Mouse (Mus musculus) splenic B cell, adult 2 months (primary cell): ENCODE data around the gene Erg.

Experiments
- DNase-seq: peaks from one replicate; pipeline ENCODE4 v3.0.0-alpha.2; 2011; ENCODE audit warnings: low read depth, low spot score
- H3K27me3 ChIP-seq: 2 replicates; pipeline ENCODE4 v1.6.1; 2012; ENCODE audit warnings: mild to moderate bottlenecking, low read length, moderate library complexity, mixed read lengths; ENCODE audit not compliant: control insufficient read depth, poor library complexity, insufficient read depth, severe bottlenecking
- H3K36me3 ChIP-seq: 2 replicates; pipeline ENCODE4 v1.6.1; 2012; ENCODE audit warnings: mild to moderate bottlenecking, low read length, moderate library complexity, mixed read lengths; ENCODE audit not compliant: control insufficient read depth, poor library complexity, insufficient read depth, severe bottlenecking

Gene Erg

DNA sequence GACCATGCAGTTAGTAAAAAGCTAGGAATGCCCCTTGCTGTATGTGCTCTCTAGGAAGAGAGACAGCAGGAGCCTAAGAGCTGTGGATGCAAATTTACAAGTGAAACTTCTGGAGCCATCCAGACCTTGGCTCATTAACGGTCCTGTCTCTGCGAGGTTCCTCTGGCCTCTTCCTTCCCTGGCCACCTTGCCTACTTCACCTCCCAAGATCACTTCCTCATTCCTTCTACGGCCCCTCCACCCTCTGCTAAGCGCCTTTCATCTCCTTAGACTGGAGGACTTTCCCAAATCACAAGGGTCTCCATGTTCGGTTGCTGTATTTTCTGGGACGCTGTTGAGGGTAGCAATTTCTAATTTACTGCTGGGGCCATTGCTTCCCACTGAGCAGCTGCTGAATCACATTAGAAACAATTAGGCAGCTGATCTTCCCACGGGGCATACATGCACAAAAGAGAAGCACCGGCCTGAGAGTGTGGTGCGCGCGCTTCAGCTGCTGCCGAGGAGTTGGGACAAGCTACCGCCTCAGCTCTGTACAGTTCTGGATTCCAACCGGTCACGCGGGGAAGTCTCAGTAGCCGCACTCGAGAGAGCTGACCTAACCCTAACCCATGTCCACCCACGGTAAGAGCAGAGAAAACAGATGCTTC lies 14.3 kb upstream of the Erg start:
- Histone ChIP-seq H3K27me3 (no peaks in the 10 kb centered on the region), H3K36me3 (no peaks in the 10 kb centered on the region)
- no peak for DNase-seq

DNA sequence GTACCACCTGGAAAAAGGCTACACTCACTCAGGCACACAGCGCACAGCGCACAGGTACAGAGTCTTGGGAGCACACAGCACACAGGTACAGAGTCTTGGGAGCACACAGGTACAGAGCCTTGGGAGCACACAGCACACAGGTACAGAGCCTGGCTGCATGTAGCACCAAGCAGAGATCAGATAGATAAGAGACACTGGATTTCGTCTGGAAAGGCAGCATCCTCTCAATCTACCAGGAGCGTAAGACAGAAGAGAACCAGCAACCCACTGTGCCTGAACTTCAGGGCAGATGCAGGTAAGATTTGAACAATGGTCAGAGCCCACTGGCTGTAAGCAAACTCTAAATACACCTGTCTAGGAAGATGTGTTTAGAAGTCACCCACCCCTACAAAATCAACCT lies 12.5 kb upstream of the Erg start:
- Histone ChIP-seq H3K27me3 (no peaks in the 10 kb centered on the region), H3K36me3 (no peaks in the 10 kb centered on the region)
- no peak for DNase-seq

DNA sequence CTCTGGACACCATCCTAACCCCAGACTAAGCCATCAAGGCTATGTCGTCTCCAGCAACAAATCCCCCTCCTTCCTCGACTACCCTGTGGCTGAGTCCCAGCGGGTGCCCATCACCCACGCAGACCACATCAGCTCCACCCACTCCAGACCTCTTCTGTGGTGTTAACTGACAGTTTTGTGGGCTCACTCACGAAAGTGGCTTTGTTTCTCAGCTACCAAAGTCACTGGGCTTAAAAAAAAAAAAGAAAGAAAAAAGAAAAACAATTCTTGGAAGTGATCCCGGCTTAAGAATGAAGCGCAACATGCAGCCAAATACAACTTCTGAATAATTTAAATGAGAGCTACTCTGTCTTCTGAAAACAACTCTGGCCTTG lies 11.2 kb upstream of the Erg start:
- H3K27me3 ChIP-seq: no peaks in the 10 kb centered on the region
- DNase-seq: no peak
- no peaks in the 10 kb centered on the region for H3K36me3 ChIP-seq

DNA sequence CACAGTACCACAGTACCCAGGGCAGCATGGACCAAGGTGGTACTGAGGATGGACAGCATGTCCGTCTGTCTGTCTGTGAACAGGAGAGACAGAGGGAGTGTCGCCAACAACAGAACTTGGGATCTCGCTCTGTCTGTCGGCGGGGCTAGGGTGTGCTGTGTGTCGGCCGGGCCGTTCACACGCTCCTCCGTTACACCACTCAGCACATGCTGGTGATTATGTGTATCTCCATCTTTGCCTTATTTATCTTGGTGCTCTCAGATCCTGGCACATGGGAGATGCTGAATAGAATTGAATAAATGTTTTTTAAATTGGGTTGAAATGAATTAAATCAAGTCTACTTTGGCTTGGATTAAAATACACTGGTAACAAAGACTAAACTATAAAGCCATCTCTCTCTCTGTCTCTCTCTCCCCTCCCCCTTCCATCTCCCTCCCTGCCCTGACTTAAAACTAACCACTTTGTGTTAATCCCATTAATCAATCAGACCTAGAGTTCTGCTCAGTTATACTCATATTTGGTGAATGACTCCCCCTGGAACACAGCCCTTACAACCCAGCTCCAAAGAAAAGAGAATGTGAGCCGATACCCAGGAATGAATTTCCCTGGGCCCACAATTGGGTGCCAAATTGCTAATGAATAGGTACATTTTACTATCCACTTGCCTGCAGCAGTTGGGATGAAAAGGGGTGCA lies 10.6 kb upstream of the Erg start:
- H3K27me3 ChIP-seq: no peaks in the 10 kb centered on the region
- no peak for DNase-seq
- H3K36me3 ChIP-seq: no peaks in the 10 kb centered on the region

DNA sequence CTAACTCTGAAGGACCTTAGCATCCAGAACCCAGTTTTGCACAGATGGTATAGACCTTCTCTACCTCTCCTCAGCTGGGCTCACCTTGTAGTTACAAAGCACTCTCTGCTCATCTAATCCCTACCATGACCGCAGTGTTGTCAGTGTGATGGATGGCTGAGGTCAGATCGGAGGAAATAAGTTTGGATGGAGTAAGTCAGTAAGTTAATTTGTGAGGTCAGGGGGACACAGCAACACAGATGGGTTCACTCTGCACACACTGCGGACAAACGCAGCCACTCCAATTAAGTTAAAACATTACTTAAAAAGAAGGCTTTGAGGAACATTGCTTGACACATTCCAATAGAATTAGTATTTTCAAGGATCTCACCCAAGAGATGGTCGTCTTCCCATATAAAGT lies 2.5 kb upstream of the Erg start:
- no peak for DNase-seq
- Histone ChIP-seq H3K27me3 (0 out of 2 replicates have a peak, but pooled peaks cover 4% of the 10 kb centered on the region), H3K36me3 (no peaks in the 10 kb centered on the region)

DNA sequence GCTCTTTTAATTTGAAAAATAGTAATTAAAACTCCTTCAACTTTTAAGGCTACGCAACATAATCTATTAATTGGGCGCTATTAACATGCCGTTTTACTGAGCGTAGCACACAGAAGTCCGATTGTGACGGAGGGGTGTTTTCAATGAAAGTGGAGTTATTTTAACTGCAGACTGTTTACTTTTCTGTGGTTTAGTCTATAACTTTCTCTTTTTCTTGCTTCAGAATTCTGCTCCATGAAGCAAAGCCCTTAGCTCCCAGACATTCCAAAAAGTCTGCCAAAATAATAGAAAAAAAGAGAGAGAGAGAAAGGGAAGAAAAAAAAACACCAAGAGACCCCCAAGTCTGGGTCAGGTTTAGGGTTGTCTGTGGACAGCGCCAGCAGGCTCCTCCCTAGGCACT lies 333 bp upstream of the Erg start:
- 0 out of 2 replicates have a peak, but pooled peaks cover 4% of the 10 kb centered on the region for H3K27me3 ChIP-seq
- no peak for DNase-seq
- no peaks in the 10 kb centered on the region for H3K36me3 ChIP-seq

DNA sequence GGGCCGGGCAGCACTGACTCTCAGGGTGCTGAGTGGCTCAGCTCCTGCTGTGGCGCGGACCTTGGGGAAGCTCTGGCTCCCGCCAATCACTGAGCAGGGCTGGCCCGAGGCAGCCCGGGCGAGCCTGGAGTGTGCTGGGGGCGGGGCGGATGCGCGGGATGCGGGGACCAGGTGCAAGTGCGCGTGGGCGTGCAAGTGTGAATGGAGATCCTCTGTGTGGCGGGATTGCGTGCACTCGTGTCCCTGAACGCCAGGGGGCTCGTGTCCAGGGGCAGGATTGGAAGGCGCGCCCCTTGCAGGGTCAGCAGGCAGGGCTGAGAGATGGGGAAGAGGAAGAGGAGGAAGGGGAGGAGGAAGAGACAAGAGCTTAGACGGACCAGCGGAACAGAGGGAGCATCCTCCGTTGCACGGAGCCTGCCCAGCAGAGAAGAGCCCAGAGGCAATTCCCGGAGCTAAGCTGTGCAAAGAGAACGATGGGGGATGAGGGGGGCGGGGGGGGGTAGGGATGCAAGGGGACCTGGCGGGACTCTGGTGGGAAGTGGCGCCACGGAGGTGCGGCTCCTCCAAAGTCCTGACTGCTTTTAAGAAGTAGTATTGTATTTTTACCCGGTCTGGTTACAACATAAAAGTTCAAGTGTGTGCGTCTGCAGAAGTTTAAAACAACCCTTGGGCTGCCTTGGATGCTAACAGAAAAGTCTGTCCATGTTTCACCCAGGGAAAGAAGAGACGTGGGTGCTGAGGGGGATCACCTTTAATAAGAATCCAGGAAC lies 667 bp downstream of the Erg start:
- H3K36me3 ChIP-seq: no peaks in the 10 kb centered on the region
- 0 out of 2 replicates have a peak, but pooled peaks cover 4% of the 10 kb centered on the region for H3K27me3 ChIP-seq
- DNase-seq: peak; percentile 38

DNA sequence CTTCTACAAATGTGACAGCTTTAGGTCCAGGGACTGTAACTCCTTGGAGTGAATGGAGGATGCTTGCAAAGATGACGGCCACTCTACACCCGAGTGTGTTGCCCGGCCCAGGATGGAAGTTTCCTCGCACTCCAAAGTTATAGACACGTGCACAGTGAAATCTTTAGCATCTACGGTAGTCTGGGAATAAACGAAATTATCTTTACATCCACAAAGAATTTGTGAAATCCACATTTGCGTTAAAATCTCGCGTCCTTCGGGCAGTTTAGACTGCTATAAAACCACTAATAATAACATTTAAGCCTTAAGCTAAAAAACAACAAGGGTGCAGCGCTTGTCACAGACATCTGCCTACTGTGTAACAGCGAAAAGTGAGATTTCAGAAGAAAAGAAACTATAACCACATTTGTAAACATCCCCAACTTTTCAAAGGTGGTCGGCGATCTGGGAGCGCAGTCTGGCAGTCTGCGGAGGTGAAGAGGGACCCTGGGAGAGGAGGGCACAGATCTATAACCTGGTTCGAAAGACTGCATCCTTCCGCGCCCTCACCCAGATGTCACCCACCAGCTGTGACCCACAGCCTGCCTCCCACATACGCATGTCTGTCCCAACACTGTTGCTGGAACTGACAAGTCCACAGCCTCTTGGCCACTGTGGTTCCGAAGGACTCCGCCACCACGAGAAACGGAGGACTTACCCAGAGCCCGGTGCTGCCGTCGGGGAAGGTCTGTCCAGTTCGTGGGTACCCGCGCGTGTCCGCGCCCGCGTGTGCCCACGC lies 1.5 kb downstream of the Erg start:
- H3K36me3 ChIP-seq: no peaks in the 10 kb centered on the region
- H3K27me3 ChIP-seq: 0 out of 2 replicates have a peak, but pooled peaks cover 4% of the 10 kb centered on the region
- no peak for DNase-seq

DNA sequence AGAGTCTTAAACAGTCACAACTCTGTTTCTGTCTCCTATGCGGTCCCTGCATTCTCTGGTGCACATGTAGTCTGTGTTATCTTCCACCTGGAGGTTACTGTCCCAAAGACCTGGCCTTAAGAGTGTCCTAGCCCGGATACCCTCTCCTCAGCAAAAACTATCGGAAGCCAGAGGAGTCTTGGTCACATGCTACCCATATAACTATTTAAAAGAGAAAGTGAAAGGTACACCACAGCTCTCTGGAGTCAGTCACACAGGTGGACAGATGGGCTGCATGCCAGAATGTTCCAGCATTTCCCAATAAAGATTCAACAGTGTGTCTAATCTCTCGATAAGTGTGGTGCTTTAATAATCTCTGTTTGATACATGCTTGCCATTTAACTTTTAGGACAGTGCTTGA lies 7.1 kb downstream of the Erg start:
- DNase-seq: no peak
- H3K27me3 ChIP-seq: no peaks in the 10 kb centered on the region
- H3K36me3 ChIP-seq: no peaks in the 10 kb centered on the region

DNA sequence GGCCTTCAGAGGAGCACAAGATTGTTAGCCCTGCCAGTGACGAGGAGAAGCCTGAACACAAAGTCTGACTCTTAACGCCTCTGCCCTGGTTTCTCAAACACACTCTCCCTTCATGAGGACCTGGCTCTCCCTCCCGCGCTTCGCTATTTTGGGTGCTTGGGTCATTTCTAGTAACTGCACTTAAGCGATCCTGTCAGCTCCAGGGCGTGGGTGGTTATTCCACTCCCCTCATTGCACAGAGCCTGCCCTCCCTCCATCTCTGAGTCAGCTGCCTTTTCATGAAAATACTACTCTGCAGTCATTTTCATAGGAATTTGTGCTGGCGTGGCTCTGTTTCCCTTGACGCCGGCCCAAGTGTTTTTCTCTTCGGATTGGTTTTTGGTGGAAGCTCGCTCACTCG lies 13.2 kb downstream of the Erg start:
- no peak for DNase-seq

DNA sequence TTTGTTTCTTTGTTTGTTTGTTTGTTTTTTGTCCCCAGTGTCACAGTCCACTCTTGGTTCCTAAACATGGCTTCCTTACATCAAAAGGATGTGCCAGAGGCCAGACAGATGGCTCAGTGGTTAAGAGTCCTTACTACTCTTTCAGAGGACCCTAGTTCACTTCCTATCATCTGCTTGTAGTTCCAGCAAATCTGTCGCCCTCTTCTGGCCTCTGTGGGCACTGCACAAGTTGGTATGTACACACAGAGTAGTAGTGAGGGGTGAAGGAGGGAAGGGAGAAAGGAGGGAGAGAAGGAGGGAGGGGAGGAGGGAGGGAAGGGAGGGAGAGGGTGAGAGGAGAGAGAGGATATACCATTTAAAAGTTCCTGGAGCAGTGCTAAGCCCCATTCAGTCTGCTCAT lies 15.8 kb downstream of the Erg start:
- DNase-seq: peak; percentile 65
- H3K27me3 ChIP-seq: no peaks in the 10 kb centered on the region

More for the DNA sequence above, 13.2 kb downstream of the Erg start:
- Histone ChIP-seq H3K27me3 (no peaks in the 10 kb centered on the region), H3K36me3 (no peaks in the 10 kb centered on the region)

DNA sequence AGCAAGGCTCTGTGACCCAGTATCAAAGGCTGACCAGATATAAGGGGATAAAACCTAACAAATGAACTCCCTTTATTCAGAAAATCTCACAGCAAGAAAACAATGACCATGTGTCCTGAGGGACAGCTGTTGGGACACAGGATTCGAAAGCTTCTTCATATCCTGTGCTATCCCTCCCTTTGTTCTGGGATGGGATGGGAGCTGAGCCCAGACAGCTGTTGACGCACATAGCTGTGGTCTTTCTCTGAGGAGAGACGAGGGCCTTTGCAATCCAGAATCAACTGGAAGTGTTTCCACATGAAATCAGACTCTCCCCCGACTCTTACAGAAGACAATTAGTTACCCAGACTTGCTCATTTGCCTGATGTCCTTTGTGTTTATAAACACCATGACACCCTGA lies 29.6 kb downstream of the Erg start:
- Histone ChIP-seq H3K27me3 (no peaks in the 10 kb centered on the region), H3K36me3 (no peaks in the 10 kb centered on the region)
- no peak for DNase-seq

More for the DNA sequence above, 15.8 kb downstream of the Erg start:
- no peaks in the 10 kb centered on the region for H3K36me3 ChIP-seq

DNA sequence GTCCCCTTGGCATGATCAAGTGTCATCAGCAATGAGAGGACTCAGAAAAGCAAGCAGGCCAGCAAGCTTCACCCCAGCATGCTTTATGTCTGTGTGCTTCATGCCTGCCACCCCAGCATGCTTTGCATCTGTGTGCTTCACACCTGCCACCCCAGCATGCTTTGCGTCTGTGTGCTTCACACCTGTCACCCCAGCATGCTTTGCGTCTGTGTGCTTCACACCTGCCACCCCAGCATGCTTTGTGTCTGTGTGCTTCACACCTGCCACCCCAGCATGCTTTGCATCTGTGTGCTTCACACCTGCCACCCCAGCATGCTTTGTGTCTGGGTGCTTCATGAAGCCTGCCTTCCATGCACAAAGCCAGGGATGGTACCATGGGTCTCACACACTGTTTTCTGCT lies 33.3 kb downstream of the Erg start:
- Histone ChIP-seq H3K36me3 (no peaks in the 10 kb centered on the region), H3K27me3 (no peaks in the 10 kb centered on the region)
- DNase-seq: no peak

DNA sequence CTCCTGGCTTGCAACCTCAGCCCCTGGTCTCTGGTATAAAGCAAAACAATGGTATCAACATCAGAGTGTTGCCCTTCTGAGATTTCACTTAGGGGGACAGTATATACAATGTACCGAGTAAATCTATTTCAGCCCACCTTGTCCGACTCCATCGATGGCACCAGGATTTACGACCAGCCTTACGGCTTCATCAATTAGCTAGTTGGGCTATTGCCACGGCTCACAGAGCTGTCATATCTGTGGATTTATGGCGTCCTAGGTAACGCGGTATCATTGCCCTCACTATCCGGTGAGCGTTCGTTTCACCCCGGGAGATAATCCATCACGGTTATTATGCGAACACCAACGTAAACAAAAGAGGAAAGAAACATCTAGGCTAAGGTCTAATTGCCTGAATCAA lies 33.9 kb downstream of the Erg start:
- H3K27me3 ChIP-seq: no peaks in the 10 kb centered on the region

More for the DNA sequence above, 33.9 kb downstream of the Erg start:
- no peak for DNase-seq
- no peaks in the 10 kb centered on the region for H3K36me3 ChIP-seq
